Mouse (Mus musculus): ENCODE measurements around the gene Mt4.

- TF ChIP-seq CTCF (IDR thresholded peaks at IDR 0.05; ENCODE audit: low read depth, low read length) (no peak), POLR2A (IDR thresholded peaks at IDR 0.05; ENCODE audit: extremely low read depth, insufficient read depth, low read length) (no peak)
Measured at GRCm38 (mm10) chr8:94113972-94114371, 23.0 kb upstream of the Mt4 start.

All from liver, adult 2 months (tissue).